Mouse (Mus musculus) gastrocnemius, adult 8-10 months (tissue): ENCODE results near the gene Zfp27. TPM values are rescaled to one million over a fixed set of nuclear protein-coding genes. Genes with fewer than 3 reads are reported as not detected.
A peak's percentile ranks its signal among the peaks of the same experiment; 100 is the strongest.

Source experiments
- DNase-seq, 2 experiments: peaks; one replicate each; pipeline ENCODE4 v3.0.0; 2022; ENCODE audit warnings: low spot score in 2 of 2
- total RNA-seq, 4 experiments: library from RNA; stranded (reverse); gene quantifications; 2 replicates each; pipeline ENCODE4 v1.2.4; 2022

The Zfp27 gene
- 1 to 10 TPM; 6.5 to 9.3 (median 7.1) TPM for total RNA-seq

DNA sequence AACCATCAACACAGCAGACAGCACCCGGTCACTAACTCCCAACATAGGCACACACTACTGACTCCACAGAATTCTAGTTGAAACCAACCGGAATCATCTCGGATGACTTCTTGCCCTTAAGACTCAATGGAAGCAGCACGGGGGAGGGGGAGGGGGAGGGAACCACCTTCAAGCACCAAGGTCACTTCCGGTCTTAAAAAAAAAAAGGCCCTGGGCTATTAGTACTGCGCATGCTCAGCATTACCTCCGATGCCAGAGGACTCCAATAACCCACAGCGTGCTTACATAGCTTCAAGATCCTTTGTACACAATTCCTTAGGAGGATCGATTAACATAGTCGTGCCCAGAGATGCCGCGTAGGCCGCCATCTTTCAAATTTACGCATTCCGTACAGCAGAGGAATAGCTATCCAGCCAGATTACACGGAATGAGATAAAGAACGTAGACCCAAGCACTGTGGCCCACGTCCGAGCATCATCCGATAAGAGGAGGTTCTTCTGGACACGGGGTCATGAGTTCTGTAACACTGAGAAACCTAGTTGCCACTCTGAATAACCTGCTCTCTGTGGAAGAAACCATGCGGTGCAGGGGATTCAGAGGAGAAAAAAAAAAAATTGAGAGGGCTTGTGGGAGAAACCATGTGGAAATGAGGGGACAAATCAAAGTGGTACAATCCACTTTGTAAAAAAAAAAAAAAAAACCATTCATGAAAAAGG is at the start of gene Zfp27:
Gene Zfp27 (minus strand): TSS at position 607 of the 716 bp plus-strand sequence.
- DNase-seq = peak; percentile 20 to 24

DNA sequence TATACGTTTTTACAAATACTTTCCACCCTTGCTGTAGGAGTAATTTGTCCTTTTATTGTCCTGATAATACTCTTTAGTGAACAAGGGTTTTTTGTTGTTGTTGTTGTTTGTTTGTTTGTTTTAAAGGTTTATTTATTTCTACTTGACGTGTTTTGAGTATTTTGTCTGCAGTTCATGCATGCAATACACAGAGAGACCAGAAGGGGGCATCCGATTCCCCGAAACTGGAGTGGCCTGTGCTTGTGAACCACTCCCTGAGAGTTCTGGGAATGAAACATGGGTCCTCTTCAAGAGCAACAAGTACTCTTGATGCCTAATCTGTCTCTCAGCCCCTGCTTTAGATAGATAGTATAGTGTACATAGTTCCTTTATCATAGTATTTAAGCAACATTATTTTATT is 48.4 kb upstream of the Zfp27 start:
- no peak for DNase-seq

DNA sequence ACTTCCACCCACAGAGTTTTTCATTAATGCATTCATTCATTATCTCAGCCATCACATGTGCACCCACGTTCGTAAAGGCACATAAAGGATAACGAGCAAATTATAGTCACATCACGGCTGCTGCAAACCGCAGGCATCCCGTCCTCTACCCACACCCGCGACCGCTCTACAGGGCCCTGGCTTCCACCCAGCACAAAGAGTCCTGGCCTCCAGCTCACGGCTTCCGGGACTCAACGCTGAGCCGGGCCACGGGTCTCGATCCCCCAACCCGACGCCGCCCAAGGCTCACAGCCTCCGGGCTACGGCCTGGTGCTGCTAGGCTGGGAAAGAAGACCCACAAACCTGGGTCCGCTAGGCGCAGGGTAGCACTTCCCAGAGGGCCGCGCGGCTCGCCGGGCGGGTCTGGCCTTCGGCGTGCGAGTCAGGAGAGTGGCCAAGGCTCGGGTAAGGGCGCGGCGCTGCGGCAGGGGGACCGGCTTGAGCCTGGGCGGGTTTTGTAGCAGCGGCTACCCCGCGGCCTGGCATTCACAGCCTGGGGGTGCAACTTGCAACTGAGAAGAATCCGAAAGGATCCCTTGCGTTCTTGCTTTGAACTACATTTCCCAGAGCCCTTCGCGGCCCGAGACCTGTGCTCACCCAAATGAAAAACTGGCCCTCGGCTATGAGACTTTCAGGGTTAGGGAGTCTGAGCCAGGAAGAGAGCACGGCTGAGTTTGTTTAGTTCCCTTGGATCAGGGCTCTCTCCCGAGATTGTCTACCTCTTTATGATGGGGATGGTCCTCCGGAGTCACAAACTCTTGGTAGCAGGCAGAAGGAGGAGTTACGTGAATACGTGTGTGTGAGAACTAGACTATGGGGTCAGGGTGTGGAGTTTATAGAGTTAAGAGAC is 47.4 kb upstream of the Zfp27 start, which contains the start of gene Zfp74:
Gene Zfp74 (minus strand): TSS at position 577 of the 889 bp plus-strand sequence.
- DNase-seq = peak; percentile 33 to 54

DNA sequence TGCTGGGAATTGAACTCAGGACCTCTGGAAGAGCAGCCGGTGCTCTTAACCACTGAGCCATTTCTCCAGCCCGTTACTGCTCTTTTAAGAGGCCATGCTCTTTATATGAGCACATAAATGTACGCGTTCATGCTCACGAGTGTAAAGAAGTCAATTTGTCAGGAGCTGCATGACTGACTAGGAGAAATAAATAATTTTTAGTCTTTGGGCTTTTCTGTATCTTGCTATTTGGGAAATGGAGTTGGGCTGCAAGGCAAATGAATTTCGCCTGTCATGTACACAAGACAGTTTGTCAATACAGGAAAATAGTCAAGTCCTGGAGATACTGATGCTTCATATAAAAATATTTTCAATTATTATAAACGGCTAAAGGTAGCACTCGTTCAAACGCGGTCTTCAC is 46.7 kb upstream of the Zfp27 start:
- no peak for DNase-seq

DNA sequence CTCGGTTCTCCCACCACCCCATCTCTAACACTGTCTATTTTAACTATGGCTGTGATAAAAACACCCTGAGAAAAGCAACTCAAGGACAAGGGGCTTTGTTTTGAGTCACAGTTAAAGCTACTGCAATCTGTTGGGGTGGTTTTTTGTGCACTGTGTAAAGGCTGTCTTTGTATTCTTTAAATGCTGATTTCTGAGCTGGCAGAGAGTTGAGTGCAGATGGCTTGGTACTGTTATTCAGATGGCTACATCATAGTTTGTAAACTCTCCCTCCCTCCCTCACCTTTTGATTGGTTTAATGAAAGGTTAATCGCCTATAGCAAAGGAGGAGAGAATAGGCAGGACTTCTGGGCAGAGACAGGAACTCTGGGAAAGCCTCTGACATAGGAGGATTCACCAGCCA is 37.8 kb upstream of the Zfp27 start:
- no peak for DNase-seq

DNA sequence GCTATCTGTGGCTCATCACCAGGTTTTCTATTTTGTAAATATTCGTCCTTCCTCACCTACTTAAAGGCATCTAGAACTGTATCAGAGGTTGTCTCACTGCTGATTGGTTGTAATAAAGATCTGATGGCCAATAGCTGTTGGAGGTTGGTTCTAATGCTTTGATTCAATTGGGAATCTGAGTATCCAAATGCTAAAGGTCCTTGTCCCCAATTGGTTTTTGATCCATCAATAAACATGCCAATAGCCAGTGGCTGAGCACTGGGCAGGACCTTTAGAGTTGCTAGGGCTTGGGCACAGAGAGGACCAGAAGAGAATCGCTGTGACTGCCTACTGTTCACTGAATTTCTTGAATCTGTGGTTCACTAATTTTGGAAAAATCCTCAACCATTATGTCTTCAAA is 37.3 kb upstream of the Zfp27 start:
- no peak for DNase-seq

DNA sequence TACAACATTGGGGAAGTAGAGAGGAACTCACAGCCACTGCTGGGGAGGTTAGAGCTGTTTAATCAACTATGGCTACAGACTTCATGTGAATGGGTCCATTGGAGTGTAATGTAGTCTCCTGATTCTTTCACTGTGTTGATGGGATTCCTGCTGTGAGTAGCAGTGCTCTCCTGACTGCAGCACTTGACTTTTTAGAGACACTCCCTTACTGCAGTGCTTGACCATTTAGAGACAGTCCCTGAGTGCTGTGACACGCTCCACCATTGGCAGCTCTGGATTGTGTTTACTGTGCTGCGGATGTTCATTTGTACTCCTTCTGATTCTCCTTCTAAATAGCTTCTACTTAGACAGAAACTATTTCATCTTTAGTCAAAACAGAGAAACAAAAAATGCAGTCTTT is 36.4 kb upstream of the Zfp27 start:
- DNase-seq = no peak

DNA sequence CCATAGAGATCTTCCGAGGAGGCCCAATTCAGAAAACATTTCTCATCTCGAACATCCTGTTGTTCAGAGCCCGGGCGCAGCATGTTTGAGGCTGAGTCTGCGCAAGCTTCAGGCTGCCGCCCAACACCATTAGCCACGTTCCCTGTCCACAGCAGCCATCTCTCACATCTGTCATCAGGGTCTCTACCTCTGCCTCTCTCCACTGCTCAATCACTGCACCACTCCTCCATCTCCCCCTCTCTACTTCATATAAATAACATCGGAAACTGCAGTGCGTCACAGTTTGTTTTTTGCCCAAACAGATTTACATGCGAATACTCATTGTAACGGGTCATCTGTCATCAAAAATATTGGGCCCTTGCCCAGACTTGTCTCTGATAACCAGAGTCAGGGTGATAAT is 34.7 kb upstream of the Zfp27 start:
- no peak for DNase-seq

DNA sequence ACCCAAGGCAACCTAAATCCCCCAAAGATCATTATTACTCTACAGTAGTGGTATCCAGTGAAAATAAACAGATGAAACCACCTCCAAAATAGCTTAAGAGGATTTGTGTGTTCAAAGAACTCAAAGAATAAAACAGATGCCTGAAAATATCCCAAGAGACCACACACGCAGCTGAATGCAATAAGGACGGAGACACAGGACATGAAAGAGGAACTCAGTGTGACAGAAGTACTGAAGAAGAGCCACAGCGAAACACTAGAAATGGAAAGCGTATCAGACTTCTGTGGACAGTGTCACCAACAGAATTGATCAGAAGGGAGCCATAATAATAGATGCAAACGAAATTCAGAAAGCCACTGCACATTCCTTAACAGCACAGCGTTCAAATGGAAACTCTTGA is 32.5 kb upstream of the Zfp27 start:
- no peak for DNase-seq

DNA sequence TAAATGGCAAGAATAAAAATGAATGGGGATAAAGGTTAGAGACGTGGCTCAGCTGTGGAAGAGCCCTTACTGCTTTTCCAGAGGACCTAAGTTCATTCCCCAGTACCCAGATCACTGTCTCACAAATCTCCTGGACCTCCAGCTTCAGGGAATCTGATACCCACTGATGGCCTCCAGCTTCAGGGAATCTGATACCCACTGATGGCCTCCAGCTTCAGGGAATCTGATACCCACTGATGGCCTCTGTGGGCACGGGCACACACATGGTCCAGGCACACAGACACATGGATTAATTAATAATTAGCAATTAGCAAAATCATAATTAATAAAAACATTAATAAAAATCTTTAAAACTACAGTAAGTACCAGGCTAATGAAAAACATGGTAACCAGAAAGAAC is 16.4 kb upstream of the Zfp27 start:
- peak in 1 of 2 experiments; percentile 43 for DNase-seq

DNA sequence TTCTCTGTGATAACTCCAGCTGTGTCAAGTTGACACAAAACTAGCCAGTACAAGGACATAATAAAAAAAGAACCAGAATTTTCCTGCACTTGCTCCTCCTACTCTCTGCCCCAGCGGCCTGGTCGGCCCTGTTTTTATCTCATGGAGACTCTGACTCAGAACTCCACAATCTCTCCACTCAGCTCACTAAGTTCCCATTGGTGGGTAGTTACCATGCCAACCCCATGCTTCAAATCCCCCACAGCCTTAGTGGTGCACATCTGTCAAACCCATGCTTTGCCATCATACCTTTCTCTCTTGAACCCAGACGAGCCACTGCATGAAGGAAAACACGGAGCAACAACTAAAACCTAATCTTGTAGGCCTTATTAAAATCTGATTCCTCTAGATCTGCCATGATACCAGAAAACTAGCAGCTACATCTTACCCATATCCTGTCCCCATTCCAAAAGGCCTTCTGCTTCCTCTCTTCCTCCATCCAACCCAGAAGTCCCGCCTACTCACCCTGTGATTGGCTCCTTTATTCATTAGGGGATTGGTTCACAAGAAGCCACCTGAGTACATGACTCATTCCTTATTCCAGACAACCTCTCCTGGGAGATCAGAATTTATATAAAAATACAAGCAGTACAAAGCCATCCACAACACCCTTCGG is 15.2 kb upstream of the Zfp27 start:
- no peak for DNase-seq

DNA sequence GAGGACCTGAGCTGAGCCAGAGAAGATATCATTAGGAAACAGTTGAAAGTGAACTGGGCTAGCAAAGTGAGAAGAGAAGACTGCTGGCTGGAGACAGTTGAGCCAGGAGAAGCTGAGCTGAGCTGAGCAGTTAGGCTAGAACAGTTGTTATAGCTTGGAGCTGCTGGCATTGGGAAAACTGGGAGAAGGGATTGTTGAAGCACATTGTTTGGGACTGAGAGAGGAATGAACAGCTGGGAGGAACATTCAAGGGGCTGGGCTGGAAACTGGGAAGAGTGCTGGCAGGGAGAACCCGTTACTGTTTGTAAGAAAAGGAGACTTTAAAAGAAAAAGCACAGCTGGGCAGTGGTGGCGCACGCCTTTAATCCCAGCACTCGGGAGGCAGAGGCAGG is 11.7 kb upstream of the Zfp27 start:
- DNase-seq = no peak

DNA sequence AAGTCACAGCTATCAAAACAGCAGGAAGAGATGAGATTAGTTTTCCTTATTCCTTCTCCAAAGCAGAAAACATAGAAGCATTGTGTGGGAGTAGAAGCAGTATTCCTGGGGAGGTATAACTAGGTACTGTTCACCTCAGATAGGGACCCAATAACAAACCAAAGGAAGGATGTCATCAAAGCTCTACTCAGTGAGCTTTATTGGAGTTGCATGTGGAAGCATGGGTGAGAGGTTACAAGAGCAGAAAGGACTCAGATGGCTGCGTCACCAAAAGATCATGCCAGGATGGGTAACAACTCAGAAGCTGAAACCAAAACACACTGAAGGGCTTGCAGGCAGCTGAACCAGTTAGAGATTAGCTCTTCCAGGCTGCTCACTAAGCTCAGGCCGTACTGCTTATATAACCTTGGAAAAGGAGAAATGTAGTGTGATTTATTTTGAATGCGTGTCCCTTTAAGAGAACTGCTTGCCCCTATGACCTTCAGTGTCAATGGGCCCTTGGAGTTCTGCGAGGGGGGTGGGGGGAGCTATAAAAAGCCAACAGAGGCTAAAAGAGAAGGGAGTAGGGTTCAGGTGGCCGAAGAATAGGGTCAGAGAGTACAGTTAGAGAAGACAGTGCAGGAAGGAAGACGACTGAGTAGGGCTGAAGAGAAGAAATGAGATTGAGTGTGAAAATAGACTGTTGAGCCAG is 11.1 kb upstream of the Zfp27 start:
- DNase-seq = no peak

DNA sequence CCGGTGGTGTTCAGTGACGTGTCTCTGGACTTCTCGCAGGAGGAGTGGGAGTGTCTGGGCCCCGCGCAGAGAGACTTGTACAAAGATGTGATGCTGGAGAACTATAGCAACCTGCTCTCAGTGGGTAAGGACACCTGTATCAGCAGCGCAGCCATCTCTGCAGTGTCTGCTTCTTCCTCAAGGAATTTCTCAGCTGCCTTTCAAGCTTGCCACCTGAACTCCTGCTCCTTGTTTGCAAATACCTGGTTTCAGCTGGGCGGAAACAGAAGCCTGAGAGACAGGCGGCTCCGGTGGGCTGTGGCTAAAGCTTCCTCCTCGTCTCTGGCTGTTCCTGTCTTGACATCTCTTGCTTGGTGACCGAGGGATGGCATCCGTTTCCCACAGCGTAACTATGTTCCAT is 5.8 kb upstream of the Zfp27 start:
- no peak for DNase-seq

DNA sequence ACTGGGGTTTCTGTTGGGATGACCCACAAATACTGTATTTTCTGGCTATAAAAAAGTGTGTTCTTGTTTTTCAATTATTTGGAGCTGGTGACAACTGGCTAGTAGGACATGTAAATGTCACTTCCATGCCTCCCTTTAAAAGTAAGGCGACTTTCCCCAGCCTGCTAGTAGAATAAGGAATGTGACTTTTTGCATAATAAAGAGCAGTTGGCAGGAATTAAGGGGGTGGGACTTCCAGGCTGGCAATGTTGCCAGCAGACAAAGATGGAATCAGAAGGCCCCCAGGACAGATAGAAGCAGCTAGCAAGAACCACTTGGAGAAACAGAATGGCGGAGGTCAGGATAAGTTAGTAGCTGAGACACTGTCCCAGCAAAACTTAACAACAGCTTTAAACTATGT is 3.9 kb upstream of the Zfp27 start:
- no peak for DNase-seq

DNA sequence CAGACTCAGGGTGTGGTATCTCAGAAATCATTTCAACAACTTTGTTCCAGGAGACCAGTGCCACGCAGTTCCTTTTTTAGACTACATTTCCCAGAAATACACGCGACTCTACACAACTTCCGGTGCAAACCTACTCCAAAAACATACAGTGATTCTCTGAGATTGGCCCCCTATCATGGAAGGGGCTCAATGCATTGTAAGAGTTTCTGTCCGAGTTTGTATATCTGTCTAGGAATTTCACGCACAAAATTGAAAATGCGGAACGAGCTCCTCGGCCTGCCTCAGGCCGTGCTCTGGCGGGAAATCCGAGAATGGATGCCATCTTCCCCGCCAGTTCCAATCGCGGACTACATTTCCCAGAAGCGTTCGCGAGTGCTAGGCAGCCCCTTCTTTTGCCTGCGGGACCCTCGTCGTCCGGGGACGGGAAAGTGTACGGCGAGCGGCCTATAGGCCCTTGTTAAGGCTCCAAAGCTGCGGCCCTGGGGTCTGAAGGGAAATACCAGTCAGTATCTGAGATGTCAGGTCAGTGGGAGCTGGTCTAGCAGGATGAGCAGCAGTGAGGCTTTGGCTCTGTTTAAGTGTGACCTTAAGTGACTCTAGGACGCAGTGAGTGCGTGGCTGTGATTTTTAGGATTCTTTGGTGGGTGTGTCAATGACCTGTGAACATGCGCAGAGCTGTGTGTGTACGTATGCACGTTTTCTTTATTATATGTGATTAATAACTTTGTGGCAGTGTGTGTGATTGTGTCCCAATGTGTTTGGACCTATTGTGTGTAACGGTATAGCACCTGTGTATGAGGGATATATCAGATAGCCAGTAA is 2.0 kb upstream of the Zfp27 start, which contains the start of gene Zfp383:
Gene Zfp383 (plus strand): TSS at position 94 of the 821 bp plus-strand sequence.
- DNase-seq = peak; percentile 66 to 70

DNA sequence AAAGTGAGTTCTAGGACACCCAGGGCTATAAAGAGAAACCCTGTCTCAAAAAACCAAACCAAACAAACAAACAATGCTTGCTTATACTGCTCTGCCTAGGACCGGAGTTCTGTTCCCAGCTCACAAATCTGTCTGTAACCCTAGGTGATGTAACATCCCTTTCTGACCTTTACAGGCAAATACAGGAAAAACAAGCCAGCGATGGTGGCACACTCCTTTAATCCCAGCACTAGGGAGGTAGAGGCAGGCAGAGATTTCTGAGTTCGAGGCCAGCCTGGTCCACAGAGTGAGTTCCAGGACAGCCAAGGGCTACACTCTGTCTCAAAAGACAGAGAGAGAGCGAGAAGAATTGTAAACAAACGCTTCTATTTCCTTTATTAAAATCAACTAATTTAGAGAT is 834 bp upstream of the Zfp27 start:
- DNase-seq = no peak

DNA sequence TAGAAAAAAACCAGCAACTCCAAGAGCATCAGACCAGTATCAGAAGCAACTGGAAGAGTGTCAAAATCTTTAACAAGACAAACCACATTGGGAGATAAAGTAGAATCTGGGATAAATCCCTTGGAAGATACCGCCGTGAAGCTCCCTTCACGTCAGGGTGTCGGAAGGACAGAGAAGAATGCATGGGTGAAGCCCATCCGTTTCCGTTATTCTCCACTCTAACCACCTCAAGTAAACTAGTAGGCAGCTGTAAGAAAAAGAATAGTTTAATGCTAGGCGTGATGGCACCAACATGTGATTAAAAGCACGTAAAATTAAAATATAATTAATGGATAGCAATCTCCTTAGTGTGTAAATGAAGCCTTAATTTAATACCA is 298 bp upstream of the Zfp27 start:
- no peak for DNase-seq

DNA sequence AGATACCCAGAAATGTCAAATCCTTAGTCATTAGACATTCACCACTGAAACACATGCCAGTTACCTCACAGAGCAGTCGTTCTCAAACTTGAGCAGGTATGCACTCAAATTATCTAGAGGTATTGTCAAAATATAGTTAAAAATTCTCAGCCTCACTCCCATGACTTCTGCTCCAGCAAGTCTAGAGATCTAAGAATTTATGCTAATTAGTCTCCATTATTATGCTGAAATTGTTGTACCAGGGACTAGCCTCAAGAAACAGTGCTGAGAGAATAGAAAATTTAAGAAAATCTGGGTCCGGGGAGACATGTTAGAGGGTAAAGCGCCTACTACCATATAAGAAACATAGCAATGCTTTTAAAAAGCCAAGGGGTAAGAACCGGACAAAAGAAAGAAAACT is 2.3 kb downstream of the Zfp27 start:
- no peak for DNase-seq

DNA sequence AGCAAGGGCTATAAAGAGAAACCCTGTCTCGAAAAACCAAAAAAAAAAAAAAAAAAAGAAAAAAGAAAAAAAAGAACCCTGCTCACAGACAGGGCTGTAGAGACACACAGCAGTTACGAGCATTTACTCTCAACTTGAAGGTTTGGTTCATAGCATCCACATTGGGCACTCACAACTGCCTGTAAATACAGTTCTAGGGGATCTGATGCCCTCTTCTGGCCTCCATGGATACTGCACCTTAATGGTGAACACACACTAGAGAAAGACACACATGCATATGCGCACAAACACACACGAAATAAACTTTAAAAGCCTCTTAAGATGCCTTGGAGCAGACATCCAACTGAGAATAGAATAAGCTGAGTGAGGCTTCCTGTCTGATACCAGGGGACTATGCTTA is 8.0 kb downstream of the Zfp27 start:
- DNase-seq = no peak

DNA sequence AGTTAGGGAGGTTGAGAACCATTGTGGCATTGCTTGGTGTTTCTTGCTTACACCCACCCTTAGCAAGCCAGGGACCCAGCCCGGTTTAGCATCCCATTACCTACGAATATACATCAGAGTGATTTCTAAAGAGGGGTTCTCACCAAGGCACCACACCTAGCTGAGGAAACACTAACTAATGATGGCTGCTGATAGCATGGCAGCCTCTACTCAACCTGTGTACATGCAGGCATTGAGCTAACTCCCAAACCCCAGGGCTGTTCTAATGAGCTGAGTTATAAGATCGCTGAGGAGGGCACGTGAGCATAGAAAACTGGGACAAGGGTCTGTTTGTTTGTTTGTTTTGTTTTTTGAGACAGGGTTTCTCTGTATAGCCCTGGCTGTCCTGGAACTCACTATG is 13.6 kb downstream of the Zfp27 start:
- DNase-seq = no peak
